Mouse (Mus musculus): ENCODE results near the gene Gm20747.
"Not testable (repeated sequence)": the region's sequence is repeated elsewhere in the genome, so short reads cannot be mapped to it uniquely, and the experiment has no call there.

The Gm20747 gene

GRCm38 (mm10) chrY:53418191-53418590, at the start of gene Gm20747:
Gm20747 (minus strand) TSS chrY:53418291.
- not testable (repeated sequence) for DNase-seq (ENCODE audit: low spot score in 2 of 2)

Data from right cerebral cortex, postnatal 36 days (tissue).